In genomic region chr4:123677060-123677804, GRCm38 (mm10) we compare ENCODE assay signal across 7 mouse cellular contexts. TPM values are rescaled to one million over a fixed set of nuclear protein-coding genes. Genes with fewer than 3 reads are reported as not detected.
DNase-seq lines count a peak whose midpoint lies in the region; ATAC-seq and TF ChIP-seq lines count a peak whose summit lies in the region.

No protein-coding gene starts in this region.

- peak overlapping the region; percentile 75 for H3K27ac ChIP-seq in cortical plate, adult 2 months (ENCODE audit: insufficient read depth, low read length)
- peak overlapping the region; percentile 61 for H3K27ac ChIP-seq in hindbrain, embryonic 11.5 days (ENCODE audit: low read depth, low read length)
- peak overlapping the region; percentile 58 for H3K27ac ChIP-seq in midbrain, embryonic 14.5 days (replicated peaks; ENCODE audit: low read depth, low read length)

- ATAC-seq in hindbrain, embryonic 11.5 days (ENCODE audit: low FRiP score): no peak
- no peak for ATAC-seq in midbrain, embryonic 14.5 days (ENCODE audit: low FRiP score, low TSS enrichment)
- no peak for ATAC-seq in erythroid progenitor cell, adult 5-6 weeks (replicated peaks; ENCODE audit: low FRiP score, poor library complexity, severe bottlenecking)

- H3K4me1 ChIP-seq in cortical plate, adult 2 months (ENCODE audit: control insufficient read depth, insufficient read depth, low read length): peaks cover 12% of the 10 kb centered on the region
- H3K4me1 ChIP-seq in hindbrain, embryonic 11.5 days (replicated peaks; ENCODE audit: control insufficient read depth, insufficient read depth, low read length): 0 out of 2 replicates have a peak, but pooled peaks cover 4% of the 10 kb centered on the region
- peaks cover 12% of the 10 kb centered on the region; the same call in 1 of the 2 replicates for H3K4me1 ChIP-seq in midbrain, embryonic 14.5 days (ENCODE audit: control insufficient read depth, insufficient read depth, low read length)

- DNase-seq in kidney, postnatal 25 days: peak; percentile 50 to 52
- DNase-seq in kidney, adult 9 months: no peak
- peak; percentile 39 for DNase-seq in hindbrain, embryonic 11.5 days (ENCODE audit: low spot score)
- DNase-seq in midbrain, embryonic 14.5 days: peak; percentile 57
- no peak for DNase-seq in natural killer cell, adult 2 months (ENCODE audit: low spot score in 2 of 2)

- no peaks in the 10 kb centered on the region for H3K36me3 ChIP-seq in hindbrain, embryonic 11.5 days (ENCODE audit: control insufficient read depth, insufficient read depth, low read length)
- H3K36me3 ChIP-seq in midbrain, embryonic 14.5 days (ENCODE audit: control insufficient read depth, insufficient read depth, low read length): peaks cover 54% of the 10 kb centered on the region

- no peak overlapping the region for H3K4me3 ChIP-seq in cortical plate, adult 2 months (ENCODE audit: insufficient read depth, low read length)
- no peak overlapping the region for H3K4me3 ChIP-seq in hindbrain, embryonic 11.5 days (ENCODE audit: low read depth, low read length)
- H3K4me3 ChIP-seq in midbrain, embryonic 14.5 days (replicated peaks; ENCODE audit: low read depth, low read length): no peak overlapping the region

- TF ChIP-seq POLR2A in cortical plate, adult 2 months (IDR thresholded peaks at IDR 0.05; ENCODE audit: extremely low read depth, insufficient read depth, low read length): peak; percentile 23; the same call in 1 of the 2 replicates

- H3K4me2 ChIP-seq in hindbrain, embryonic 11.5 days (replicated peaks; ENCODE audit: low read depth, low read length): no peak overlapping the region
- no peak overlapping the region for H3K4me2 ChIP-seq in midbrain, embryonic 14.5 days (ENCODE audit: low read length)

- 28% methylated on average over 10 of the region's 10 CpGs for WGBS in hindbrain, embryonic 11.5 days
- WGBS in midbrain, embryonic 14.5 days: 23% methylated on average over 10 of the region's 10 CpGs

- no peaks in the 10 kb centered on the region for H3K27me3 ChIP-seq in hindbrain, embryonic 11.5 days (ENCODE audit: control insufficient read depth, insufficient read depth, low read length)
- no peaks in the 10 kb centered on the region for H3K27me3 ChIP-seq in midbrain, embryonic 14.5 days (ENCODE audit: control insufficient read depth, insufficient read depth, low read length)

- no peak for TF ChIP-seq CTCF in cortical plate, adult 2 months (IDR thresholded peaks at IDR 0.05; ENCODE audit: extremely low read depth, insufficient read depth, low read length)

- H3K9me3 ChIP-seq in hindbrain, embryonic 11.5 days (ENCODE audit: control insufficient read depth, low read length): no peaks in the 10 kb centered on the region
- H3K9me3 ChIP-seq in midbrain, embryonic 14.5 days (ENCODE audit: control insufficient read depth, low read length): no peaks in the 10 kb centered on the region

- H3K9ac ChIP-seq in hindbrain, embryonic 11.5 days (ENCODE audit: low read depth, low read length): no peak overlapping the region
- peak overlapping the region; percentile 9; the same call in 1 of the 2 replicates for H3K9ac ChIP-seq in midbrain, embryonic 14.5 days (replicated peaks; ENCODE audit: low read length)

RNA-seq across cellular contexts. Expression of gene Macf1, which starts 6.9 kb away (rescaled TPM):
- polyA plus RNA-seq in cortical plate, adult 2 months (2012; rRNA removed): 137 and 141 TPM in 2 replicates
- polyA plus RNA-seq in hindbrain, embryonic 11.5 days (2014; fragmentation: Nextera tagmentation; extraction: Ambion mirVana): 74.7 and 114 TPM in 2 replicates
- polyA plus RNA-seq in midbrain, embryonic 14.5 days (2014; fragmentation: Nextera tagmentation; extraction: Ambion mirVana): 140 and 143 TPM in 2 replicates
- 177 and 188 TPM in 2 replicates for total RNA-seq in erythroid progenitor cell, adult 5-6 weeks (2015; ENCODE audit: low replicate concordance)
- total RNA-seq in erythroid progenitor cell, adult 5-6 weeks (2017; ENCODE audit: low replicate concordance): 182 and 227 TPM in 2 replicates

RNA-seq across cellular contexts. Expression of gene Ndufs5, which starts 40.8 kb away (rescaled TPM):
- polyA plus RNA-seq in cortical plate, adult 2 months (2012; rRNA removed): 460 and 497 TPM in 2 replicates
- 340 and 344 TPM in 2 replicates for polyA plus RNA-seq in hindbrain, embryonic 11.5 days (2014; fragmentation: Nextera tagmentation; extraction: Ambion mirVana)
- polyA plus RNA-seq in midbrain, embryonic 14.5 days (2014; fragmentation: Nextera tagmentation; extraction: Ambion mirVana): 428 and 578 TPM in 2 replicates
- total RNA-seq in erythroid progenitor cell, adult 5-6 weeks (2015; ENCODE audit: low replicate concordance): 42.2 and 111 TPM in 2 replicates
- total RNA-seq in erythroid progenitor cell, adult 5-6 weeks (2017; ENCODE audit: low replicate concordance): 30.5 TPM in 1 of 2 replicates, not detected in the other

Comparison
In these comparisons a context has a peak if more than half of its experiments do, and no peak if none do; other contexts are left out.
1. DNase-seq: peak in kidney, postnatal 25 days (2 of 2), hindbrain, embryonic 11.5 days (single experiment) and midbrain, embryonic 14.5 days (single experiment); none in kidney, adult 9 months (single experiment) and natural killer cell, adult 2 months (0 of 2).
2. Peak in every context shown above with its lines, with median percentiles within 50 percentile points of each other: H3K27ac ChIP-seq.